Mouse (Mus musculus): Measurements from ENCODE around the gene Mcrip2.
"Not testable (repeated sequence)": the region's sequence is repeated elsewhere in the genome, so short reads cannot be mapped to it uniquely, and the experiment has no call there.

Mcrip2 gene

GRCm38 (mm10) chr17:25880913-25881641 is 12.5 kb upstream of the Mcrip2 start:
- no peak for DNase-seq (ENCODE audit: low spot score)

- no peak for DNase-seq (ENCODE audit: low spot score)
Measured at GRCm38 (mm10) chr17:25880196-25880910, 11.8 kb upstream of the Mcrip2 start, which contains the start of gene Wfikkn1. Gene Wfikkn1, minus strand, starts transcription at chr17:25880858.

- no peak for DNase-seq (ENCODE audit: low spot score)
Measured at GRCm38 (mm10) chr17:25879750-25880149, 11.2 kb upstream of the Mcrip2 start.

DNA sequence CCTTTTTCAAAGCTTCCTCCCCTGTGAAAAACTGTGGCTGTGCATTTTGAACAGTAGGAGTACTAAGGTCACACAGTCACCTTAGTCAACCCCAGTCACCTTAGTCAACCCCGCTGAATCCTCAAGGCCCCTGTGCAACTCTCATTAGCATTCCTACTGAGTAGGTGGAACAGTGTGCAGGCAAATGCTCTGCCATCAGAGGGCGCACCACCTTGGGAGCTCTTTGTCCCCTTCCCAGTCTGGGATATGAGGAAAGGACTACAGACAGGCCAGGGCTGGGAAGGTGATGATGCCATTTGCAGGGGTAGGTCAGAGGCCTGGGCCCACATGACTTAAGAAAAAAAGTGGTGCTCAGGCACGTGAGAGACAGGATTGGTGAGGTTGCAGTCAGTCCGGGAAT is 10.7 kb upstream of the Mcrip2 start:
- no peak for DNase-seq (ENCODE audit: low spot score)

DNA sequence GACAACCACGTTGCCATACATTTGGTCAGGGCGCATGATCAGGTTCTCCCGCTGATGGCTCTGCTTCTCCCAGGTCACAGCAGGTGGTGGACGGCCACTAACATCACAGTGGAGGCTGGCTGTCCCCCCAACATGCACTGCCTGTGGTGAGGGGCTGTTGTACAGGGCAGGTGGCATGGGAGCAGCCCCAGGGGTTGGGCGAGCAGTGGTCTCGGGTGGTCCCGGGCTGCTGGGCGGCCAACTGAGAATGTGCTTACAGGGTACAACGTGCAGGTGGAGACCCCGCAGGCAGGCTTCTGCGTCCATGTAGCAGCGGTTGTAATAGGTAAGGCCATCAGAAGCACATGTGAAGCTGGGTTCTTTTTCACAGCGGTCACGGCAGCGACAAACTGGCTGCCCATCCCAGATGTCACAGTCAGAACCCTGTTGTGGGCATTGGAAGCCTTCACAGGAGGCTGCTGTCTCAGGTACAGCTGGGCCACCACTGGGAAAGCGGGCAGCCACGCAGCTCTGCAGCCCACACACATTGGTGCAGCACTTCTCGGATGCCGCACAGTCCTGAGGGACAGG is 10.1 kb upstream of the Mcrip2 start:
- no peak for DNase-seq (ENCODE audit: low spot score)

GRCm38 (mm10) chr17:25877741-25878610 is 9.4 kb upstream of the Mcrip2 start:
- DNase-seq (ENCODE audit: low spot score) = no peak

DNA sequence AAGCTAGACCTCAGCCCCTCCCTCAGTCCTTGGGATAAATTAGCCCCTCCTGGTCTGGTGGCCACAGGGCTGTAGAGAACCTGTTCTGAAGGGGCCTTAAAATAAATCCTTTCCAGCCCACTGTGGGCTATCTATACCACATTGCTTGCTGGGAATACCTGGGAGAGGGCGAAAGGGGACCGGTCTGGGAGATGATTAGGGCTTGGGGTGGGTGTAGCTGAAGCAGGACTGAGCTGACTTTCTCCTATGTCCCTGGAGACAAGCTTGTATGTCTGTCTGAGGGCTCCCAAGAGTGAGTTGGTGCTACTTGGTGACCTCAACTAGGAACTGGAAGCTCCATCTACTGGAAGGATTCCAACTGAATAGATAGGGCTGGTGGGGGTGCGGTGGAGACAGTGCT is 8.5 kb upstream of the Mcrip2 start:
- DNase-seq (ENCODE audit: low spot score) = no peak

GRCm38 (mm10) chr17:25876347-25876915 is 7.9 kb upstream of the Mcrip2 start:
- DNase-seq (ENCODE audit: low spot score) = no peak

DNA sequence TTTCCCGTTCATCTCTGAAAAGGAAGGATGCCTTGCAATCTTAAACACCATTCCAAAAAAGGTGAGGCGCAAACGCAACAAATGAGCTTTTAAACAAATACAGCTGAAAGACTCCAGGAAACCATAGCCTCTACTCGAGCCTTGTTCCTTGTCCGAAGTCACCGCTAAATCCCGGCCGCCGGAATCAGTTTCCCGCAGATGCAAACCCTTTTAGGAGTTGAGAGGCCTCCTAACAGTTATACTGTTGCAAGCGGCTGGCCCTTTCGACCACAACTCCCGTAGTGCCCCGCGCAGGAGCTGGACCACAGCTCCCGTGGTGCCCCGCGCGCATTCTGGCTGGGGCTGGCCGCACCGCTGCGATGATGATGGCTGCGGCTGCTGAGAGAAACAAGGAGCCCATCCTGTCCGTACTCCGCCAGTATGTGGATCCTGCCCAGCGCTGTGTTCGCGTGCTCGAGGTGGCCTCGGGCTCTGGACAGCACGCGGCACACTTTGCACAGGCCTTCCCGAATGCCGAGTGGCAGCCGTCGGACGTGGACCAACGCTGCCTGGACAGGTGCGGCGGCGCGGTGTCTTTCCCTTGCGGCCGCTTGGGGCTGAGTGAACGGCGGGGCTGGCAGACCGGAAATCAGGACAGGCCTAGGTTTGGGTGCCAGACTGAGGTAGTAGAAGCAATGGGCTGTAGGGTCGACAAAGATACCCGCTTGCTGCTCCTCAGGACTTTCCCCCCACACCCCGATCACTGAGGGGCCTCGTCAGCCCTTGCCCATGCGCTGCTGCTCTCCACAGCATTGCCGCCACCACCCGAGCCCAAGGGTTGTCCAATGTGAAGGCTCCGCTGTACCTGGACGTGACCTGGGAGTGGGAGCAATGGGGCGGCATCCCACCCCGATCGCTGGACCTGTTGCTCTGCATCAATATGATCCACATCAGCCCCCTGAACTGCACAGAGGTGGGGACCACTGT is 6.9 kb upstream of the Mcrip2 start:
- peak; percentile 79 for DNase-seq (ENCODE audit: low spot score)

- peak; percentile 95 for DNase-seq (ENCODE audit: low spot score)
Measured at GRCm38 (mm10) chr17:25874721-25875170, 6.2 kb upstream of the Mcrip2 start, which contains the start of gene Mettl26. Gene Mettl26, plus strand, starts transcription at chr17:25875074.

DNA sequence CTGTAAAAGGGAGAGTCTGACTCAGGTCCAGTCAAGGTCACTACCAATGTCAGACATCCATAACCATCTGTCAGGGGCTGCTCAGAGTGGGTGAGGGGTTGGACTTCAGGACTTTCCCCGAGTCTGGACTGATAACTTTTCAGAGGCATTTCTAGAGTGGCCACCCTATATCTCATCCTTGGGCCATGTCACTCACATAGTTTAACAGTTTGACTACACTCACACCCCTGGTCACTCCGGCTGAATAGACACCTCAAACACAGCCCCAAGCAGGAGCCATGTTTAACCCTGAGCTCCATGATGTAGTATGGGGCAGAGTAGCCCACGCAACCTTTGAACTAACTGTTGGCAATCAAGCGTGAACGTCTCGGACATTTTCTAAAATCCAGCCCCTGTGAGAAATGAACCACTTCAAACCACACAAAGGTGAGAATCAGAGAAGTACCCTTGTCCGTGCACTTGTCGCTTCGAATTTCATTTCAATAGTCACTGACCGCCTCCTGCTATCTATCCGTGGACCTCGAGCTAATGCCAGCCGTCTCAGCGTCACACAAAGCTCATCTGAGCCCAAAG is 5.7 kb upstream of the Mcrip2 start:
- DNase-seq (ENCODE audit: low spot score) = no peak

DNA sequence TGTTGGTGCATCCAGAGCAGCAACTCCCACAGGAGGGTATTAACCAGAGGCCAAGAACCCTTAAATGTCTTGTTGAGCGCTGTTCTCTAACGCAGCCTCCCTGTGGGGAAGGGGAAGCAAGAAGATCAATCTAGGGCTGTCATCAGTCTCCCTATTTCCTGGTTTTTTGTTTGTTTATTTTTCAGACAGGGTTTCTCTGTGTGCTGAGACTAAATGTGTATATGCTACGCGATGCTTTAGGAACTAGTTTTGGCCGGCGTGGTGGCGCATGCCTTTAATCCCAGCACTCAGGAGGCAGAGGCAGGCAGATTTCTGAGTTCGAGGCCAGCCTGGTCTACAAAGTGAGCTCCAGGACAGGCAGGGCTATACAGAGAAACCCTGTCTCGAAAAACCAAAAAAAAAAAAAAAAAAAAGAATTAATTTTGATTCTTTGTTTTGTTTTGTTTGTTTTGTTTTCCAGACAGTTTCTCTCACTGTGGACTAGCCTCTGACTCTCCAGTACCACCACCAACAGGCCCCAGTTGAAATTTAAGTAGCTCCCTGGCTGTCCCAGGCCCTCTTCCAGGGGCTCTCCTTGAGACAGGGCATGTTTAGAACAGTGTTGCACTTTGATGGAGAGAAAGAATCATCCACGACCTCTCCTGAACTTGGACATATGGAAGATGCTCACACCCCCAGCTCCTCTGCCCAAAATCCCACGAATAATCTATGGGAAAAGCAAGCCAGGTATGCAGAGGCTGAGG is 5.0 kb upstream of the Mcrip2 start:
- no peak for DNase-seq (ENCODE audit: low spot score)

DNA sequence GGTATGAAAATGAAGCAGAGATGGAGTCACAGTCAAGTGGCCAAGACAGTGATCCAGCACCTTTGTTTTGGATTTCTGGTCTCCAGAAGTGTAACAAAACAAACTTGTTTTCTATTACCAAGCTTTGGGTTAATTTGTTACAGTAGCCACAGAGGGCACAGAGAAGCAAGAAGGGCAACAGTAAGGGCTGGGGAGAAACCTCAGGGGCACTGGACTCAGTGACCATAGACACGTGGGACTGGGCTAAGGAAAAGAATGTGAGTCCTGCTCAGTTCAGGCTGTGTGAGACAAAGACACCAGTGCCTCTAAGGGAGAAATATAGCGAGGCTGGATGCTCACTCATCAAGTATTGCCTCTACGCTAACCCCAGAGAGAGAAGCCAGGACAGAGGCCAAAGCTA is 4.1 kb upstream of the Mcrip2 start:
- DNase-seq (ENCODE audit: low spot score) = no peak

DNA sequence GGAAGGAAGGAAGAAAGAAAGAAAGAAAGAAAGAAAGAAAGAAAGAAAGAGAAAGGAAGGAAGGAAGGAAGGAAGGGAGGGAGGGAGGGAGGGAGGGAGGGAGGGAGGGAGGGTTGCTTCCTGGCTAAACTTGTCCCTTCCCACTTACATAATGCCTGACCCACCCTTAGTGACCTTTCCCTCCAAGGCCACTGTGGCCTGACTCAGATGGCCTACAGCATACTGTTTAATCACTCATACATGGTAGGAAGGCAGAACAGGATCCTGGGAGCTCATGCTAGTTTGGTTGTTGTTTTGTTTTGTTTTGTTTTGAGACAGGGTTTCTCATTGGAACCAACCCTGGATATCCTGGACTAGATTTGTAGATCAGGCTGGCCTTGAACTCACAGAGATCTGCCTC is 3.0 kb upstream of the Mcrip2 start:
- not testable (repeated sequence) for DNase-seq (ENCODE audit: low spot score)

DNA sequence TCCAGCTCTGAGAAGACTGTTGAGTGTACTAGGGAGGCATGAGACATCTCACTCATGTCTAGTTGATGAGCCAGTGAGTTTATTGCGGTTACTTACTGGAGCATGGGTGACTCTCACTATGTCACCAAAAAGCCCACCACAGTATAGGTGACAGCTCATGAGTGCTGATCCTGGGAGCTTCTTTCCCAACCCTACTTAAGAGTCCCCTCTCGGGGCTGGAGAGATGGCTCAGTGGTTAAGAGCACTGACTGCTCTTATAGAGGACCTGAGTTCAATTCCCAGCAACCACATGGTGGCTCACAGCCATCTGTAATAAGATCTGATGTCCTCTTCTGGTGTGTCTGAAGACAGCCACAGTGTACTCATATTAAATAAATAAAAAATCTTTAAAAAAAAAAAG is 1.4 kb upstream of the Mcrip2 start:
- no peak for DNase-seq (ENCODE audit: low spot score)

DNA sequence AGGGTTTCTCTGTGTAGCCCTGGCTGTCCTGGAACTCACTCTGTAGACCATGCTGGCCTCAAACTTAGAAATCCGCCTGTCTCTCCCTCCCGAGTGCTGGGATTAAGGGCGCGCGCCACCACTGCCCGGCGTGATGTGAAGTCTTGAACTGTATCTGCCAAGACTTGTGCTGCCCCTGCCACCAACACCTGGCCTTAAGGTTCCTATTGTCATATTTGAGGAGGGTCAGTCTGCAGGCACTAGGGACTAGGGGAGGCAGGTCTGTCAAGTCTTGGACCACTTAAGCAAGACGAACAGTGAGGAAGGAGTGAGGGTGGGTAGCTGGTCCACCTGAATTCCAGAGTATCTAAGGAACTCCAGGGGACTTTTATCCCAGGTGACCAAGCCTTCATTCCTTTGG is 934 bp upstream of the Mcrip2 start:
- DNase-seq (ENCODE audit: low spot score) = no peak

DNA sequence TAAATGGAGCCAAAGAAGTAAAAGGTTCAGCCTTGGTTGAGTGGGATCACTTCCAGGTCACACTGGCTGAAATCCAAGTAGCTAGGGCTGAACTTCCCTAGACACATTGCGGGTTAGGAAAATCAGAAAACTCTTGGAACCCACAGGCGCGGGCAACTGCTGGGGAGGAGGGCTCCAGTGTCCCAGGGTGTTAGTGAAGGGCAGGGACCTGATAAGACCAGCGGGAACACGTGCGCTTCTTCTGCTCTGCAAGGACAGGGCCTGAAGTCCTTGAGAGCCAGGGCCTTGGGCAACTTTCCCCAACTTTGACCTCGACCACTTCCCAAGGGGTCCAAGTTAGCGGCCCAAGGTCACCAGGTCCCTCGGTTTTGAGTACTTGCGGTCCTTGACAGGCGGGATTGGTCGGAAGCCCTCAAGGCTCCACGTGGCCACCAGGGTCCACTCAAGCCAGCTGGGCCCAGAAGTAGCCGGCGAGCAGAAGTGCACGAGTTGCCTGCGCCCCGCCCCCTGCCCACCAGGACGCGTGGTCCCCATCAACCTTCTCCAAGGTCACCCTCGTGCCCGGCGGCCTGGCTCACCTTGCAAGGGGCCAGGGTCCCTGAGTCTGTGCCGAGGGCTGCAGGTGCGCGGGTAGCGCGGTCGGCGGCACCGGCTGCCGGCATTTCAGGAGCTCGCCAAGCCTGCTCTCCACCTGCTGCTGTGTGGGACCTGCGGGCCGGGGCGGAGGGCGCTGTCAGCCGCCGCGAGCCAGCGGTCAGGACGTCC is 546 bp downstream of the Mcrip2 start:
- DNase-seq (ENCODE audit: low spot score) = peak; percentile 37

- DNase-seq (ENCODE audit: low spot score) = no peak
Measured at GRCm38 (mm10) chr17:25867509-25867835, 1.1 kb downstream of the Mcrip2 start.

DNA sequence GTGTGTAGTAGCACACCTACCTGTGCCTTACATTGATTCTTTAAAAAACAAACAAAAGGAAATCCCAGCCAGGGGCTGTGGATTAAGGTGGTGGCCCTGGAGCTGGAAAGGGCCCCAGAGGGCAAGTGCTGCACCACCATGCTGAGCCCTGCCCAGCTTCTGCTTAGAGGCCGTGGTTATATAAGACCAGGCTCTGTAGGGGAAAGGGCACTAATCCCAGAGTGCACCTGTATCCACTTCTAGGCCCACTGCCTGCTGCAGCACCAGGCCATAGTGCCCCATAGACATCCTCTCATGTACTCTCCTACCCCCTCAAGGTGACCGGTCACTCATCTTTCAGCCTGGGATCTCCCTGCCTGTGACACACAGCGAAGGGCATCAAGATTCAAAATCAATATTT is 2.4 kb downstream of the Mcrip2 start:
- DNase-seq (ENCODE audit: low spot score) = no peak
